Mouse (Mus musculus) neural tube, embryonic 11.5 days (tissue): ENCODE data around the gene Hist1h2ak. TPM values are rescaled to one million over a fixed set of nuclear protein-coding genes. Genes with fewer than 3 reads are reported as not detected.
"Not testable (repeated sequence)": the region's sequence is repeated elsewhere in the genome, so short reads cannot be mapped to it uniquely, and the experiment has no call there.

Source experiments
- ATAC-seq: fragments of 200-750 bp; cut with Nextera tagmentation; 2 replicates; pipeline ENCODE4 v1.8.0; 2017; ENCODE audit warnings: moderate number of reproducible peaks, mild to moderate bottlenecking, moderate TSS enrichment, moderate library complexity; ENCODE audit not compliant: insufficient read depth, low FRiP score, low TSS enrichment
- DNase-seq: peaks from one replicate; pipeline ENCODE4 v3.0.0-alpha.2; 2015; ENCODE audit warnings: low spot score
- H3K27ac ChIP-seq: fragments of 300-500 bp; sonication (generic); 2 replicates; pipeline ENCODE4 v1.5.1; 2014; ENCODE audit warnings: low read depth, mild to moderate bottlenecking, low read length
- H3K27me3 ChIP-seq: fragments of 300-500 bp; sonication (generic); 2 replicates; pipeline ENCODE4 v1.6.1; 2014; ENCODE audit warnings: mild to moderate bottlenecking, low read length, mixed read lengths; ENCODE audit not compliant: control insufficient read depth, insufficient read depth
- H3K36me3 ChIP-seq: fragments of 300-500 bp; sonication (generic); 2 replicates; pipeline ENCODE4 v1.6.1; 2014; ENCODE audit warnings: mild to moderate bottlenecking, low read length, moderate library complexity, mixed read lengths; ENCODE audit not compliant: control insufficient read depth, insufficient read depth
- H3K4me1 ChIP-seq: fragments of 300-500 bp; sonication (generic); 2 replicates; pipeline ENCODE4 v1.6.1; 2014; ENCODE audit warnings: low read length, mixed read lengths; ENCODE audit not compliant: control insufficient read depth, insufficient read depth
- H3K4me2 ChIP-seq: fragments of 300-500 bp; sonication (generic); 2 replicates; pipeline ENCODE4 v1.6.1; 2014; ENCODE audit warnings: low read depth, mild to moderate bottlenecking, moderate library complexity
- H3K4me3 ChIP-seq: fragments of 300-500 bp; sonication (generic); 2 replicates; pipeline ENCODE4 v1.5.1; 2014; ENCODE audit warnings: low read depth, low read length
- H3K9ac ChIP-seq: fragments of 300-500 bp; sonication (generic); 2 replicates; pipeline ENCODE4 v1.6.1; 2014; ENCODE audit warnings: mild to moderate bottlenecking, low read length
- H3K9me3 ChIP-seq: fragments of 300-500 bp; sonication (generic); 2 replicates; pipeline ENCODE4 v1.6.1; 2016; ENCODE audit warnings: low read length; ENCODE audit not compliant: control insufficient read depth
- WGBS: fragments of 180-500 bp; shearing (Covaris S2); extraction: QIAGEN DNeasy Blood & Tissue Kit; methylation state at CpG from one replicate; pipeline ENCODE4 v1.1.7; 2014; 5-methylcytosine and 5-hydroxymethylcytosine counted together
- polyA plus RNA-seq: library from polyadenylated mRNA; unstranded; fragments of >200 nt; fragmentation: Nextera tagmentation; extraction: Ambion mirVana; gene quantifications from 2 replicates; pipeline ENCODE4 v1.2.1, GENCODE M21; 2014

Hist1h2ak gene
- polyA plus RNA-seq: 8.1 and 9.3 TPM in 2 replicates

- H3K9me3 ChIP-seq, H3K36me3 ChIP-seq, H3K27me3 ChIP-seq, H3K4me1 ChIP-seq: not testable (repeated sequence)
- ATAC-seq (peak; percentile 92), DNase-seq (peak; percentile 77)
- H3K4me2 ChIP-seq: peak within 1 kb of the TSS; percentile 70
- H3K27ac ChIP-seq: peak within 1 kb of the TSS; percentile 87
- 0% methylated on average over 26 of the region's 50 CpGs for WGBS
- H3K9ac ChIP-seq: peak within 1 kb of the TSS; percentile 57
- peak within 1 kb of the TSS; percentile 38 for H3K4me3 ChIP-seq
Observed at GRCm38 (mm10) chr13:21753524-21754285, at the start of gene Hist1h2ak, which contains the start of gene Hist1h2bn. TSS of gene Hist1h2ak (minus strand) at chr13:21753827. TSS of gene Hist1h2bn (plus strand) at chr13:21754123.

- not testable (repeated sequence) for H3K27me3 ChIP-seq, H3K4me3 ChIP-seq, H3K4me2 ChIP-seq, DNase-seq, H3K36me3 ChIP-seq, H3K9ac ChIP-seq, H3K9me3 ChIP-seq, H3K4me1 ChIP-seq, H3K27ac ChIP-seq
- no CpG with 5 or more reads among the region's 4 CpGs for WGBS
- ATAC-seq: peak; percentile 74; the same call in 1 of the 2 replicates
Observed at GRCm38 (mm10) chr13:21803058-21803457, 49.4 kb upstream of the Hist1h2ak start.

GRCm38 (mm10) chr13:21797163-21797562 is 43.5 kb upstream of the Hist1h2ak start:
- not testable (repeated sequence) for H3K9ac ChIP-seq, H3K4me3 ChIP-seq, H3K9me3 ChIP-seq, H3K27ac ChIP-seq, DNase-seq, ATAC-seq, H3K4me2 ChIP-seq, H3K36me3 ChIP-seq, H3K27me3 ChIP-seq, H3K4me1 ChIP-seq

- no peak overlapping the region for H3K9ac ChIP-seq
- H3K27me3 ChIP-seq: no peaks in the 10 kb centered on the region
- no peak overlapping the region for H3K4me2 ChIP-seq
- H3K4me1 ChIP-seq: peaks cover 5% of the 10 kb centered on the region; the same call in 1 of the 2 replicates
- no peak for ATAC-seq
- no peaks in the 10 kb centered on the region for H3K36me3 ChIP-seq
- peak; percentile 4 for DNase-seq
- H3K9me3 ChIP-seq: no peaks in the 10 kb centered on the region
- WGBS: 93% methylated on average over 7 of the region's 7 CpGs
- H3K4me3 ChIP-seq: no peak overlapping the region
- H3K27ac ChIP-seq: no peak overlapping the region
Observed at GRCm38 (mm10) chr13:21795584-21795983, 42.0 kb upstream of the Hist1h2ak start.

- Histone ChIP-seq H3K4me3 (no peak overlapping the region), H3K9me3 (no peaks in the 10 kb centered on the region), H3K27ac (no peak overlapping the region), H3K9ac (peak overlapping the region; percentile 11), H3K4me1 (peaks cover 9% of the 10 kb centered on the region; the same call in 1 of the 2 replicates), H3K36me3 (no peaks in the 10 kb centered on the region), H3K4me2 (peak overlapping the region; percentile 25), H3K27me3 (no peaks in the 10 kb centered on the region)
- DNase-seq (peak; percentile 19), ATAC-seq (no peak)
- 5% methylated on average over 18 of the region's 18 CpGs for WGBS
Observed at GRCm38 (mm10) chr13:21790601-21791283, 37.1 kb upstream of the Hist1h2ak start.

- no peak overlapping the region for H3K4me3 ChIP-seq
- peaks cover 9% of the 10 kb centered on the region; the same call in 1 of the 2 replicates for H3K4me1 ChIP-seq
- H3K9me3 ChIP-seq: no peaks in the 10 kb centered on the region
- 63% methylated on average over 6 of the region's 6 CpGs for WGBS
- H3K27me3 ChIP-seq: no peaks in the 10 kb centered on the region
- no peak overlapping the region for H3K9ac ChIP-seq
- no peak for DNase-seq
- no peak overlapping the region for H3K27ac ChIP-seq
- H3K36me3 ChIP-seq: no peaks in the 10 kb centered on the region
- no peak for ATAC-seq
- H3K4me2 ChIP-seq: no peak overlapping the region
Observed at GRCm38 (mm10) chr13:21789925-21790324, 36.3 kb upstream of the Hist1h2ak start.

GRCm38 (mm10) chr13:21787760-21788593 is 34.4 kb upstream of the Hist1h2ak start:
- Histone ChIP-seq H3K4me3 (0 out of 2 replicates have a peak overlapping the region, but pooled peaks have one; percentile 10), H3K27me3 (no peaks in the 10 kb centered on the region), H3K4me2 (peak overlapping the region; percentile 40), H3K36me3 (no peaks in the 10 kb centered on the region), H3K9ac (peak overlapping the region; percentile 54), H3K27ac (peak overlapping the region; percentile 78), H3K4me1 (peaks cover 18% of the 10 kb centered on the region; the same call in 1 of the 2 replicates), H3K9me3 (no peaks in the 10 kb centered on the region)
- ATAC-seq: peak; percentile 21
- 16% methylated on average over 14 of the region's 21 CpGs for WGBS
- DNase-seq: peak; percentile 21

GRCm38 (mm10) chr13:21786899-21787629 is 33.4 kb upstream of the Hist1h2ak start, which contains the start of the genes Hist1h2an and Hist1h2bp:
TSS of gene Hist1h2an (minus strand) at chr13:21787218.
TSS of gene Hist1h2bp (plus strand) at chr13:21787461.
- not testable (repeated sequence) for H3K36me3 ChIP-seq, H3K9me3 ChIP-seq, H3K27me3 ChIP-seq
- H3K4me2 ChIP-seq: peak within 1 kb of the TSS; percentile 43
- ATAC-seq (peak; percentile 94), DNase-seq (peak; percentile 87)
- 0% methylated on average over 36 of the region's 63 CpGs for WGBS
- peak within 1 kb of the TSS; percentile 57 for H3K9ac ChIP-seq
- H3K27ac ChIP-seq: peak within 1 kb of the TSS; percentile 81
- peaks cover 18% of the 10 kb centered on the region; the same call in 1 of the 2 replicates for H3K4me1 ChIP-seq
- H3K4me3 ChIP-seq: peak within 1 kb of the TSS; percentile 25
